Mouse (Mus musculus) Patski (cell line): ENCODE data around the gene Setd1b. TPM values are rescaled to one million over a fixed set of nuclear protein-coding genes. Genes with fewer than 3 reads are reported as not detected.
A peak's percentile ranks its signal among the peaks of the same experiment; 100 is the strongest.

Source experiments
- ATAC-seq: fragments of 100-300 bp; one replicate; pipeline ENCODE4 v1.8.0; 2021
- CTCF ChIA-PET: fragments of 350-600 bp; sonication (Branson Sonifier 250); formaldehyde crosslinking; loops from one replicate; lab custom pipeline; 2022; ENCODE audit warnings: inconsistent platforms; lab: Charles Lee
- POLR2A ChIA-PET: fragments of 350-600 bp; sonication (Branson Sonifier 250); formaldehyde crosslinking; loops from one replicate; lab custom pipeline; 2022; ENCODE audit warnings: antibody characterized with exemption, inconsistent platforms; lab: Charles Lee
- DNase-seq: peaks from one replicate; pipeline ENCODE4 v3.0.0-alpha.2; 2011; ENCODE audit warnings: low read depth, low spot score
- H3K27me3 ChIP-seq: fragments of 371-371 bp; one replicate; pipeline ENCODE4 v1.5.1; 2021
- CTCF ChIP-seq: fragments of 100-300 bp; IDR thresholded peaks from one replicate; pipeline ENCODE4 v1.5.1; 2021
- in situ Hi-C: fragments of 300-500 bp; cut with MboI; formaldehyde crosslinking; loops from 3 replicates; pipeline ENCODE4 v1.11.1; 2018; ENCODE audit warnings: low pct_unique_long_range_greater_than_20kb, mixed read lengths
- polyA plus RNA-seq: library from polyadenylated mRNA; unstranded; gene quantifications from one replicate; pipeline ENCODE4 v1.2.3, GENCODE M21; 2021

Setd1b gene
- polyA plus RNA-seq, 1 experiment from 2014 or later, result 8.1 TPM

DNA sequence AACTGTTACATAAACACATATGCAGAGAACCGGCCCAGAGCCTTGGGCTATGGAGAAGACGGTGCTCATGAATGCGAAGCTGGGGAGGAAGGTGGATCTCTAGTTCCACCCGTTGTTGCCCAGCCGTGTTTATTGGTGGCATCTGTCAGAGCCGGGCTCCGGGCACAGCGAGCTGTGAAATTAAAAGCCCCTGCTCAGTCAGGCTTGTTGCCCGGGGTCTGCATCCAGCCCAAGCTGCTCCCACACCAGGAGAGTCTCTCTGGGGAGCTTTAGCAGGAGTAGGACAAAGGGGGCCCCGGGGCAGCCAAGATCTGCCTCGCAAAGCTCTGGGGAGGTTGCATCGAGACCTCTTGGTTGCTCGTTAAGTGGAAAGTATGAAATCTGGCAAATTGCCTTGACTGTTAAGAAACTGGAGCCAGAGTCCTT, 31.7 kb upstream of the Setd1b start:
- ATAC-seq (no peak), DNase-seq (no peak)
- no peaks in the 10 kb centered on the region for H3K27me3 ChIP-seq
- ChIA-PET POLR2A (interaction anchor here (1.0 to 1.2 kb wide), 2 partner anchors 15 to 18 kb away, joined by 3 to 4 read pairs; no protein-coding TSS in a partner anchor), CTCF (interaction anchor here (0.9 to 2.1 kb wide), 2 partner anchors 26 to 35 kb away, joined by 3 to 5 read pairs; no protein-coding TSS in a partner anchor)
- in situ Hi-C loops, result no loop called here
- TF ChIP-seq CTCF, result no peak

DNA sequence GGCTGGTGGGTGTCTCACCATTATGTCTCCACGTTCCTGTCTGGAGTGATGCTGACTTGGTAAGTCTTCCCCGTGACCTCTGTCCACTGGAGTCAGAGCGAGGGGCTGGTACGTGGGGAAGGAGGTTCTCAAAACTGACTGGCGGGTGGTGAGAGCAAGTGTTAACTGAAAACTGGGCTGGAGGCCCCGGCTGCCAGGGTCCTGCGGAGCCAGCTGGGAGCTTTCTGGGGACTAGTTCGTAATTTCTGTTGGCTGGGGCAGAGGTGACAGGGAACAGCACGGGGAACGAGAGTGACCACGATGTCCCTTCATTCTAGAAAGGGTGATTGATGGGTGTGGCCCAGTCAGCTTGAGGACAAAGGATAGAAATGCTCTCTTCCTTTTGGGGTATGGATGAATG, 27.9 kb upstream of the Setd1b start:
- CTCF ChIA-PET, result interaction anchor here (1.1 to 2.9 kb wide), 7 partner anchors 12 to 57 kb away, joined by 3 to 10 read pairs (median 4); no protein-coding TSS in a partner anchor
- DNase-seq, result no peak
- POLR2A ChIA-PET, result no interaction called here
- no peaks in the 10 kb centered on the region for H3K27me3 ChIP-seq
- TF ChIP-seq CTCF, result no peak
- ATAC-seq, result no peak
- in situ Hi-C loops, result no loop called here

DNA sequence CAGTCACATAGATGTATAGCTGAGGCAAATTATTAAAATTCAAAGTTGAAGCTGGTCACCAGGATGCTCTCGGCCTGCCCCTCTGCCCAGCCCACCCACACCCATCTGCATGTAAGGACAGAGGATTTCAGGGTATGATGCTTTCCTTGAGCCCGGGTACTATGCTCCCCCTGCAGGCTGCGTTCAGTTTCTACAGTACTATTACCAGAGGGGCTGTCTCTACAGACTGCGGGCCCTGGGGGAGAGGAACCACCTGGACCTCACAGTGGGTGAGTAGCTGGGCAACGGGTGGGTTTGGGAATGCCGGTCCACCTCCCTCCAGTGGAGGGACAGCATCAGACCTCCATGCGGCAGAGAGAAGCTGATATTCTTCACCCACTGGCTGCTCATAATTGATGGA, 27.1 kb upstream of the Setd1b start:
- ATAC-seq (no peak), DNase-seq (no peak)
- H3K27me3 ChIP-seq, result no peaks in the 10 kb centered on the region
- POLR2A ChIA-PET, result interaction anchor here (0.7 kb wide), 1 partner anchor 51 kb away, joined by 10 read pairs; no protein-coding TSS in a partner anchor
- in situ Hi-C loops, result no loop called here
- TF ChIP-seq CTCF, result no peak
- CTCF ChIA-PET, result interaction anchor here (1.1 to 2.9 kb wide), 8 partner anchors 11 to 56 kb away, joined by 3 to 10 read pairs (median 4); partner anchors contain the start of gene Rhof

DNA sequence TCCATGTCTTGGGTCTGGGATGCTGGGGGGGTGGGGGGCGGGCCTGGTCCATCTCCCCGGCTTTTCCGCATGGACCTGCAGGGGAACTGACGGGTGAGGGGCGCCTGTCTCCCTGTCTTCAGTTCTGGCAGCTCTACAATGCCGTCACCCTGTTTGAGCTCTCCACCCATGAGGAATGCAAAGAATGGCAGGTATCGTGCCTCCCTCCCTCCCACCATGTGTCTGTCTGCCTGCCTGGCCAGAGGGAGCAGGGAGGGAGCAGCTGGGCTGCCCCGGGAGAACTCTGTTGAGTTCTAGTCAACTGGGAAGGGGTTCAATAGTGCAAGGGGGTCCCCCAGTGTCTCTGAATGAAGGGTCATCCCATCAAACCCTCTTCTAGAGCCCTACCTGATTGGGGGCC, 25.9 kb upstream of the Setd1b start:
- DNase-seq (no peak), ATAC-seq (peak; percentile 17)
- CTCF ChIA-PET, result interaction anchor here (0.7 to 2.9 kb wide), 5 partner anchors 16 to 55 kb away, joined by 3 to 10 read pairs (median 3); partner anchors contain the start of gene Rhof

DNA sequence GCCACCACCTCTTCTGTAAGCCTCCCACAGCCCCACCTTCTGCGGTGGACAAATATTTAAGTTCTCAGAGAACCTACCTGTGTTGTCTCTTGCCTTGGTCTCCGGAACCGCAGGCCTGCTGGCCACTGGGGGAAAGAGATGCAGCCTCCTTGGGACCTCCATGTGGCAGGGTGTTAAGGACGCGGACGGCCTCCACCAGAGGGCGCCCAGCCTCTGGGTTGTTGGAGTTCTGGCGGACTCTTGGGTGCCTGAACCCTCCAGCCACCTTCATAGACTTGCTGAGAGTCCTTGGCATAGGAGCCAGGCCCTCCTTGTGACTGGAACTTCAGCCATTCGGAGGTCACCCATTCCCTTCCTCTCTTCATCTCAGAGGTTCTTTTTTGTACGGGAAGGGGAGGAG, 24.7 kb upstream of the Setd1b start:
- H3K27me3 ChIP-seq, result no peaks in the 10 kb centered on the region
- CTCF ChIA-PET, result interaction anchor here (1.0 to 1.1 kb wide), 2 partner anchors 32 to 50 kb away, joined by 3 to 5 read pairs; no protein-coding TSS in a partner anchor
- in situ Hi-C loops, result no loop called here
- peak; percentile 88 for TF ChIP-seq CTCF
- no peak for DNase-seq
- ATAC-seq, result peak; percentile 62
- POLR2A ChIA-PET, result no interaction called here

More for the DNA sequence above, 25.9 kb upstream of the Setd1b start:
- TF ChIP-seq CTCF, result no peak
- H3K27me3 ChIP-seq, result no peaks in the 10 kb centered on the region
- POLR2A ChIA-PET, result no interaction called here
- in situ Hi-C loops, result no loop called here

DNA sequence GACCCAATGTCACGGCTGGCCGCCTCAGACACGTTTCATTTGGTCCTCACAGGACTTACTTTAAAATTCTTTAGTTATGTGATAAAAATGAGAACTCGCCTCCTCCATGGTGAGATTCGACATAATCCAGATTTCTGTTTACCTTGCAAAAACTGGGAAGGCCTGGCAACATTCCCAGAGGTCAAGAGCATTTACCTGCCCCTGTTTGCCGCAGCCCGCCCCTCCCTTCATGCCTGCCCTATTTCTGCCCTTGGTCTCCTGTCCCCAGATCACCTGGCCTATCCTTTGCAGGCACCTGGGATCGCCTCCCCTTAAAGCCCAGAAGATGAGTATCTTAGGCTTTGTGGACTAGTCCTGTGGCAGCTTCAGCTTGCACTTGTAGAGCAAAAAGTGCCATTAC, 24.2 kb upstream of the Setd1b start:
- CTCF ChIA-PET, result interaction anchor here (1.1 to 1.5 kb wide), 2 partner anchors 11 to 32 kb away, joined by 3 read pairs; no protein-coding TSS in a partner anchor
- POLR2A ChIA-PET, result no interaction called here
- in situ Hi-C loops, result no loop called here
- no peak for DNase-seq
- no peak for TF ChIP-seq CTCF
- H3K27me3 ChIP-seq, result no peaks in the 10 kb centered on the region
- ATAC-seq, result no peak

DNA sequence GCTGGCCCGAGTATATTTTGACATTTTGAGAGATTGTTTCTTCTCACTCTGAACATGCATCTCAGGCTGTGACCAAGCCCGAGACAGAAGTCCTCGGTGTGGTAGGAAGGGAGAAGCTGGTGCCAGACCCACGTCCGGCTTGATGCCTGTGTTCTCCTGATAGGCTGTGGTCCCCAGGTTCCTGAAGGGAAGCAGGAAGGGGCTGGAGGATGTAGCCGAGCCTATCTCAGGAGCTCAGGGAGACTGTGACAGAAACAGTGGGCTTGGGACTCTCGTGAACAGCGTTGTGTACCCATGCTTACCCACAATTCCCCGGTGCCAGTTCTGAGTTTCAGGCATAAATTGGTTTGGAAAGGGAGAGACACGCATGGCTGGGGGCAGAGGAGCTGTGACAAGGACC, 23.2 kb upstream of the Setd1b start:
- DNase-seq, result no peak
- no peaks in the 10 kb centered on the region for H3K27me3 ChIP-seq
- in situ Hi-C loops, result no loop called here
- TF ChIP-seq CTCF, result no peak
- ChIA-PET CTCF (interaction anchor here (1.1 to 1.5 kb wide), 2 partner anchors 10 to 31 kb away, joined by 3 read pairs; no protein-coding TSS in a partner anchor), POLR2A (no interaction called here)
- ATAC-seq, result no peak

DNA sequence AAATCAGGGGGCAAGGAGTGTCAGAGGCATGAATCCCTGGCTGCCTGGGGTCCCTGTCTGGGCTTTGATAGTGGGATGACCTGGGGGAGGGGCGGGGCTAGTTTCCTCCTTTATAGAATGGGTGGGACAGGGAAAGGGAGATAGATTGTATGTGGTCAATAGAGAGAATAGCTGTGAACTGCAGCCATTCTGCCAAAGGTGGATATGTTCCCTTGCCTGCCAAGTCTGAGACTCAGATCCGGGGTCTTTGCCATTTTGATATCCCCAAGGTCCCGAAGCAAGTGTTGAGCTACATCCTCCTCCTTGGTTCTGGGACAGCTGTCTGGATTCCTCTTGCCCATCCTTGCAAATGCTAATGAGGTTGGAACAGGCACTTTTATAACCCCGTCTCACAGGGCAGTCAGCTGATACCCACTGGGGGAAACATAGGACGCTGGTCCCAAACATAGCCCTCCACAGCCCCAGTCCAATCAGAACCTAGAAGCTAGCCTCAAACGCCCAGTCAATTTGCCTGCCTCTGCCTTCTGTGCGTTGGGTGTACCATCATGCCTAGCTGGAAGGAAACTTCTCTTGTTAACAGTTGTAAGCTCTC, 21.3 kb upstream of the Setd1b start:
- no peak for TF ChIP-seq CTCF
- in situ Hi-C loops, result loop anchor here (10.0 kb wide), 1 partner anchor 56 kb away; the partner anchor contains the start of gene Tmem120b
- no peaks in the 10 kb centered on the region for H3K27me3 ChIP-seq
- DNase-seq, result no peak
- POLR2A ChIA-PET, result interaction anchor here (0.6 kb wide), 1 partner anchor 773 kb away, joined by 3 read pairs; no protein-coding TSS in a partner anchor
- ATAC-seq, result no peak
- CTCF ChIA-PET, result interaction anchor here (0.7 to 2.7 kb wide), 5 partner anchors 12 to 57 kb away, joined by 3 to 10 read pairs (median 3); partner anchors contain the start of gene Rhof

DNA sequence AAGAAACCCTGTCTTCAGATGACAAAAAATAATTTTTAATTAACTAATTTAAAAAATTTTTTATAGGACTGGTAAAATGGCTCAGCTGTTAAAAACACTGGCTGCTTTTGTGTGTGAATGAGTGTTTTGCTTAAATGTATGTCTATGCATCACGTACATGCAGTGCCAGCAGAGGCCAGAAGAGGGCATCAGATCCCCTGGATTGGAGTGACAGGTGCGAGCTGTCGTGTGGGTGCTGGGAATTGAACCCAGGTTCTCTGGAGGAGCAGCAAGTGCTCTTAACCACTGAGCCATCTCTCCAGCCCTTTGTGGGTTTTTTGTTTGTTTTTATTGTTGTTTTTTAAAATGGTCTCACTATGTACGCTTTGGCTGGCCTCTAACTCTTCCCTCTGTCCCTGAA, 19.8 kb upstream of the Setd1b start:
- in situ Hi-C loops, result loop anchor here (10.0 kb wide), 1 partner anchor 57 kb away; the partner anchor contains the start of gene Tmem120b
- TF ChIP-seq CTCF, result no peak
- POLR2A ChIA-PET, result interaction anchor here (0.6 kb wide), 1 partner anchor 43 kb away, joined by 4 read pairs; no protein-coding TSS in a partner anchor
- CTCF ChIA-PET, result interaction anchor here (1.1 to 2.7 kb wide), 3 partner anchors 28 to 58 kb away, joined by 3 to 10 read pairs (median 4); no protein-coding TSS in a partner anchor
- H3K27me3 ChIP-seq, result no peaks in the 10 kb centered on the region
- no peak for DNase-seq
- no peak for ATAC-seq

DNA sequence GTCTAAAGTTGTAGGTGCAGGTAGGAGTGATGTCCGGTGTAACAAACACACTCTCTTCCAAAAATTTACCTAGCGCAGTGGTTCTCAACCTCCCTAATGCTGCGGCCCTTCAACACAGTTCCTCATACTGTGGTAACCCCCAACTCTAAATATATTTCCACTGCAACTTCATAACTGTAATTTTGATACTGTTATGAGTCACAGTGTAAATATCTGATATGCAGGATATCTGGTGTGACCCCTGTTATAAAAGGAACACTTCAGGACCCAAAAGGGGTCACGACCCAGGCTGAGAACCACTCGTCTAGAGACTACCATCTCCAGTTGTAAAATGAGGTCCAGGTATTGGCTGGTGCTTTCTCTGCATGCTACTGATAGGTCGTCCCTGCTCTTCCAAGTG, 16.9 kb upstream of the Setd1b start:
- H3K27me3 ChIP-seq, result no peaks in the 10 kb centered on the region
- ChIA-PET CTCF (interaction anchor here (1.5 to 6.0 kb wide), 3 partner anchors 9 to 24 kb away, joined by 3 to 39 read pairs (median 4); no protein-coding TSS in a partner anchor), POLR2A (no interaction called here)
- no peak for ATAC-seq
- TF ChIP-seq CTCF, result no peak
- in situ Hi-C loops, result loop anchor here (10.0 to 25.0 kb wide), 4 partner anchors 60 to 1387 kb away; partner anchors contain the start of genes Ppp1cc, Pptc7 and Tmem120b
- no peak for DNase-seq
